Mouse (Mus musculus) myocyte (in vitro differentiated cells): ENCODE data around the gene Lpp. TPM values are rescaled to one million over a fixed set of nuclear protein-coding genes. Genes with fewer than 3 reads are reported as not detected.

ENCODE experiments used
- H3K27me3 ChIP-seq: one replicate; pipeline ENCODE4 v1.6.1; 2011; ENCODE audit not compliant: control insufficient read depth, insufficient read depth, insufficient read length
- H3K36me3 ChIP-seq: one replicate; pipeline ENCODE4 v1.6.1; 2011; ENCODE audit not compliant: control insufficient read depth, insufficient read depth
- H3K4me2 ChIP-seq: one replicate; pipeline ENCODE4 v1.6.1; 2011; ENCODE audit warnings: low read depth, control low read depth
- H3K4me3 ChIP-seq: one replicate; pipeline ENCODE4 v1.5.1; 2011; ENCODE audit warnings: mild to moderate bottlenecking, control low read depth, moderate library complexity
- H3K79me2 ChIP-seq: one replicate; pipeline ENCODE4 v1.6.1; 2011; ENCODE audit not compliant: control insufficient read depth, insufficient read depth
- H3ac ChIP-seq: one replicate; pipeline ENCODE4 v1.6.1; 2011; ENCODE audit not compliant: control insufficient read depth, insufficient read length
- CEBPB ChIP-seq: IDR thresholded peaks from 2 replicates; pipeline ENCODE4 v1.6.1; 2011; ENCODE audit warnings: mild to moderate bottlenecking, moderate library complexity; ENCODE audit not compliant: poor library complexity, insufficient read depth, severe bottlenecking
- E2F4 ChIP-seq: IDR thresholded peaks from one replicate; pipeline ENCODE4 v1.6.1; 2011; ENCODE audit warnings: mild to moderate bottlenecking, control low read depth, moderate library complexity; ENCODE audit not compliant: insufficient read depth
- MAX ChIP-seq: IDR thresholded peaks from one replicate; pipeline ENCODE4 v1.6.1; 2011; ENCODE audit warnings: low read depth, mild to moderate bottlenecking, control low read depth
- MYOD1 ChIP-seq, 3 experiments: IDR thresholded peaks; one replicate each; pipeline ENCODE4 v1.6.1; 2011; ENCODE audit warnings: control low read depth in 2 of 3, low read depth in 2 of 3, mild to moderate bottlenecking in 2 of 3, moderate library complexity in 1 of 3; ENCODE audit not compliant: insufficient read length in 2 of 3, control insufficient read depth in 1 of 3
- MYOG ChIP-seq, 3 experiments: IDR thresholded peaks; one replicate each; pipeline ENCODE4 v1.6.1; 2011; ENCODE audit warnings: control low read depth in 2 of 3, low read depth in 2 of 3, mild to moderate bottlenecking in 2 of 3; ENCODE audit not compliant: insufficient read length in 2 of 3, control insufficient read depth in 1 of 3, insufficient read depth in 1 of 3
- POLR2A ChIP-seq: IDR thresholded peaks from one replicate; pipeline ENCODE4 v1.6.1; 2011; ENCODE audit warnings: low read depth, mild to moderate bottlenecking, control low read depth, moderate library complexity; ENCODE audit not compliant: insufficient read length
- POLR2AphosphoS2 ChIP-seq: IDR thresholded peaks from one replicate; pipeline ENCODE4 v1.6.1; 2011; ENCODE audit warnings: low read depth, control low read depth; ENCODE audit not compliant: insufficient read length
- REST ChIP-seq: IDR thresholded peaks from one replicate; pipeline ENCODE4 v1.6.1; 2011; ENCODE audit warnings: mild to moderate bottlenecking, control low read depth, moderate library complexity; ENCODE audit not compliant: insufficient read depth, insufficient read length
- SRF ChIP-seq: IDR thresholded peaks from one replicate; pipeline ENCODE4 v1.6.1; 2011; ENCODE audit warnings: low read depth; ENCODE audit not compliant: control insufficient read depth, insufficient read length
- TCF12 ChIP-seq: IDR thresholded peaks from one replicate; pipeline ENCODE4 v1.6.1; 2011; ENCODE audit warnings: mild to moderate bottlenecking, control low read depth; ENCODE audit not compliant: poor library complexity, insufficient read depth, severe bottlenecking
- TCF3 ChIP-seq: IDR thresholded peaks from one replicate; pipeline ENCODE4 v1.6.1; 2011; ENCODE audit warnings: low read depth, control low read depth; ENCODE audit not compliant: insufficient read length
- USF1 ChIP-seq: IDR thresholded peaks from one replicate; pipeline ENCODE4 v1.6.1; 2011; ENCODE audit warnings: low read depth, mild to moderate bottlenecking, control low read depth, moderate library complexity
- polyA plus RNA-seq: library from polyadenylated mRNA; unstranded; fragments of >200 nt; fragmentation: generic; extraction: Trizol; gene quantifications from one replicate; pipeline ENCODE4 v1.2.1, GENCODE M21; 2012; ENCODE audit warnings: missing spikeins

Lpp gene
- polyA plus RNA-seq, 1 experiment, result 4.8 TPM

GRCm38 (mm10) chr16:24561602-24562001 is 168.3 kb downstream of the Lpp start:
- H3K4me3 ChIP-seq, result no peak overlapping the region
- no peaks in the 10 kb centered on the region for H3K36me3 ChIP-seq
- no peak for TF ChIP-seq POLR2A
- no peak for TF ChIP-seq POLR2AphosphoS2
- no peak overlapping the region for H3ac ChIP-seq
- H3K79me2 ChIP-seq, result no peaks in the 10 kb centered on the region
- no peak overlapping the region for H3K4me2 ChIP-seq
- H3K27me3 ChIP-seq, result no peaks in the 10 kb centered on the region

- Histone ChIP-seq H3K4me2 (no peak overlapping the region), H3K79me2 (no peaks in the 10 kb centered on the region), H3K4me3 (no peak overlapping the region), H3K27me3 (no peaks in the 10 kb centered on the region), H3K36me3 (no peaks in the 10 kb centered on the region), H3ac (no peak overlapping the region)
- TF ChIP-seq MAX, result no peak
- TF ChIP-seq USF1, result no peak
- TF ChIP-seq TCF3, result no peak
- no peak for TF ChIP-seq MYOD1 (IDR thresholded peaks at IDR 0.05; ENCODE audit: control insufficient read depth in 1 of 3, insufficient read length in 2 of 3, low read depth in 2 of 3)
- no peak for TF ChIP-seq SRF
- TF ChIP-seq MYOG (IDR thresholded peaks at IDR 0.05; ENCODE audit: control insufficient read depth in 1 of 3, insufficient read depth in 1 of 3, insufficient read length in 2 of 3, low read depth in 2 of 3), result no peak
- no peak for TF ChIP-seq POLR2AphosphoS2
- TF ChIP-seq REST, result no peak
- TF ChIP-seq TCF12, result no peak
- TF ChIP-seq CEBPB, result no peak
- TF ChIP-seq E2F4, result no peak
These were observed 172.0 kb downstream of the Lpp start for GRCm38 (mm10) chr16:24565311-24565710.

- Histone ChIP-seq H3K4me3 (no peak overlapping the region), H3K4me2 (no peak overlapping the region), H3ac (no peak overlapping the region), H3K36me3 (no peaks in the 10 kb centered on the region), H3K27me3 (no peaks in the 10 kb centered on the region), H3K79me2 (no peaks in the 10 kb centered on the region)
- TF ChIP-seq MYOG (IDR thresholded peaks at IDR 0.05; ENCODE audit: control insufficient read depth in 1 of 3, insufficient read depth in 1 of 3, insufficient read length in 2 of 3, low read depth in 2 of 3) (no peak), MYOD1 (IDR thresholded peaks at IDR 0.05; ENCODE audit: control insufficient read depth in 1 of 3, insufficient read length in 2 of 3, low read depth in 2 of 3) (no peak), POLR2AphosphoS2 (no peak), USF1 (no peak), E2F4 (no peak), CEBPB (no peak), POLR2A (no peak), REST (no peak), MAX (no peak), TCF3 (no peak), TCF12 (no peak), SRF (no peak)
These were observed 173.0 kb downstream of the Lpp start for GRCm38 (mm10) chr16:24566277-24566676.

GRCm38 (mm10) chr16:24567562-24567961 is 174.3 kb downstream of the Lpp start:
- Histone ChIP-seq H3K36me3 (no peaks in the 10 kb centered on the region), H3K4me2 (no peak overlapping the region), H3K27me3 (no peaks in the 10 kb centered on the region), H3K4me3 (no peak overlapping the region), H3K79me2 (no peaks in the 10 kb centered on the region), H3ac (no peak overlapping the region)
- TF ChIP-seq MYOD1 (IDR thresholded peaks at IDR 0.05; ENCODE audit: control insufficient read depth in 1 of 3, insufficient read length in 2 of 3, low read depth in 2 of 3) (no peak), CEBPB (no peak), MAX (no peak), SRF (no peak), TCF12 (no peak), E2F4 (no peak), POLR2A (no peak), MYOG (IDR thresholded peaks at IDR 0.05; ENCODE audit: control insufficient read depth in 1 of 3, insufficient read depth in 1 of 3, insufficient read length in 2 of 3, low read depth in 2 of 3) (no peak), USF1 (no peak), POLR2AphosphoS2 (no peak), REST (no peak), TCF3 (no peak)

GRCm38 (mm10) chr16:24568061-24568460 is 174.8 kb downstream of the Lpp start:
- no peak overlapping the region for H3K4me2 ChIP-seq
- no peaks in the 10 kb centered on the region for H3K79me2 ChIP-seq
- no peaks in the 10 kb centered on the region for H3K27me3 ChIP-seq
- no peak for TF ChIP-seq TCF12
- no peak for TF ChIP-seq SRF
- TF ChIP-seq POLR2A, result no peak
- TF ChIP-seq CEBPB, result no peak
- TF ChIP-seq MYOG (IDR thresholded peaks at IDR 0.05; ENCODE audit: control insufficient read depth in 1 of 3, insufficient read depth in 1 of 3, insufficient read length in 2 of 3, low read depth in 2 of 3), result no peak
- no peak for TF ChIP-seq POLR2AphosphoS2
- TF ChIP-seq MYOD1 (IDR thresholded peaks at IDR 0.05; ENCODE audit: control insufficient read depth in 1 of 3, insufficient read length in 2 of 3, low read depth in 2 of 3), result no peak
- no peak for TF ChIP-seq E2F4
- no peak for TF ChIP-seq MAX
- TF ChIP-seq REST, result no peak
- no peak for TF ChIP-seq TCF3
- H3ac ChIP-seq, result no peak overlapping the region
- no peaks in the 10 kb centered on the region for H3K36me3 ChIP-seq
- H3K4me3 ChIP-seq, result no peak overlapping the region
